Mouse (Mus musculus): ENCODE results near the gene Ick.

DNA sequence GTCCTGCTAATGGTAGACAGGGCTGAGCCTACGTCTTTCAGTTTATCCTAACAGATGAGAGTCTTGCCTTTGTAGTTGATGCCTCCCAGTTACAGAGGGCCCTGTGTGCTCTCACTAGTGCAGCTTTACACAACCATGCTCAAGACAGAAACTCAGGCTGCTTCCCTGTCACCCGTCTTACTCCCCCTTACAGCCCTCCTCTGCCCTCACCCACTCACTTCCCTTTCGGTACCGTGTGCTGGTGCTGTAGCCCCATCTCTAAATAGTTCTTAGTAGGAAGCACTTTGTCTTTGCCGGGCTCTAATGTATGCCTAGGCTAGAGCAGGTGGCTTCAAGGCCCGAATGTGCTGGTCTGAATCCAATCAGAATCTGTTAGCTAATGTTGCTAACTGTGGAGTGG, 15.3 kb downstream of the Ick start:
- TF ChIP-seq CTCF (conservative IDR thresholded peaks at IDR 0.05; ENCODE audit: insufficient read depth, insufficient read length, low read depth, low read length) (no peak), POLR2A (IDR thresholded peaks at IDR 0.05; ENCODE audit: low read depth, low read length) (no peak)

All from kidney, adult 2 months (tissue).